Mouse (Mus musculus) heart, postnatal 36 days (tissue): ENCODE measurements around the gene Cyren. TPM values are rescaled to one million over a fixed set of nuclear protein-coding genes. Genes with fewer than 3 reads are reported as not detected.

ENCODE experiments used
- DNase-seq, 2 experiments: peaks; one replicate each; pipeline ENCODE4 v3.0.0; 2021 to 2022
- intact Hi-C: fragments of 180-260 bp; cut with DNase I; formaldehyde crosslinking; loops from one replicate; pipeline ENCODE4 v1.15.1; 2025
- total RNA-seq, 2 experiments: library from RNA; stranded (reverse); gene quantifications; 2 replicates each; pipeline ENCODE4 v1.2.3; 2021

The Cyren gene
- total RNA-seq, 2 experiments from 2014 or later = 2.3 to 3.5 TPM

DNA sequence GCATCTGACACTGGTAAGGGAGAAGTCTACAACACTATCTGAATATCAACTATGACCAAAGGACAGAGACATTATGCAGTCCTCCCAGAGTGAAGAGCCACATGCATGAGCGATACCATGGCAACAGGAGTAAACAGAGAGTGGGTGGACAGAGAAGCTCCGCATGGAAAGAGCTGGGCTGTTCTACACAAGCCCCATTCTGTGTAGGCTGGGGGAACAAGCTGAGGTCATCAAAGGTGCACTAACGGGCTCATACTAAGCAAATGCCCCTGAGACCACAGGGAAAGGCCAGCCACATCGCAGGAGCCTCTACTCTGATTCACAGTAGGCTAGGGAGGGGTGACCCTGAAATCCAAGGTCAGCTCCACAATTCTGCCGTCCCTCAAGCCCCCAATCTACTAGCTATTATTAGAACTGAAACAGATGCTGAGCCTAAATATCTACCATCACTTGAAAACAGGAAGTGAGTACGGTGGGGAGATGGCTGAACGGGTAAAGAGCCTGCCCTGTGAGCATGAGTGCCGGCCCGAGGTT is 24.1 kb upstream of the Cyren start:
- intact Hi-C loops = no loop called here
- DNase-seq = no peak

DNA sequence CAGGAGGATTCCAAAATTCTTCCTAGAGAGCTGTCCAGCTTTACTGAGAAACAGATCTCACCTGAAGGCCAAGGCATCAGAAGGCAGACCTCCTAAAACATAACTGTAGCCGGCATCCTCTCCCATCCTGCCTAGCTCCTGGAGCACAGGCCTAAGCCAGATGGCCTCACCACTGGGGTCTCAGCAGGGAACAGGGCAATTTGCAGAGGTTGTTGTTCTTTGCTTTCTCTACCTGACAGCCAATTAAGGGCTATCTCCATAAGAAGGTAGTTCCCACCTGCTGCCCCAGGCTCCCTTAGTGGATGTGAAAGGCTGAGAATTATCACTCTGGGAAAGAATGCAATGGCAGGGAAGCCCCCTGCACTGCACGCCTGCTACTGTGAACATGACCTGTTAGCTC is 23.1 kb upstream of the Cyren start:
- intact Hi-C loops = no loop called here

DNA sequence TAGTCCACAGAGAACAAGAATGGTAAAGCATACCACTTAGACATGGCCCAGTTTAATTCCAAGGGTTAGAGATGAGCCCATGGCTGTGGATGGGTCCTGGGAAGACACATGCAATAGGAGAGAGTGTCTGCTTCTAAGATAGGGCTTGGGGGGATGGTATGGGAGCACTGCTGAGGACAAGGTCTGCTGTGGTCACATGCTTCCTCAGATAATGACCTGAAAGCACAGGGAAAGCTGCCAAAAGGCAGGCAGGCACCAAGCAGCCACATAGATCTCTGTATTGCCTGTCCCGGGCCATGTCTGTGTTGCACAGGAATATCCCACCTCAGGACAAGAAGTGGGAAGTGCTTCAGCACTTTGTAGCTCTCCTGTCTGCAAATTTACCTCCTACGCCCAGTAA is 21.3 kb upstream of the Cyren start:
- DNase-seq = no peak
- intact Hi-C loops = no loop called here

More for the DNA sequence above, 23.1 kb upstream of the Cyren start:
- DNase-seq = no peak

DNA sequence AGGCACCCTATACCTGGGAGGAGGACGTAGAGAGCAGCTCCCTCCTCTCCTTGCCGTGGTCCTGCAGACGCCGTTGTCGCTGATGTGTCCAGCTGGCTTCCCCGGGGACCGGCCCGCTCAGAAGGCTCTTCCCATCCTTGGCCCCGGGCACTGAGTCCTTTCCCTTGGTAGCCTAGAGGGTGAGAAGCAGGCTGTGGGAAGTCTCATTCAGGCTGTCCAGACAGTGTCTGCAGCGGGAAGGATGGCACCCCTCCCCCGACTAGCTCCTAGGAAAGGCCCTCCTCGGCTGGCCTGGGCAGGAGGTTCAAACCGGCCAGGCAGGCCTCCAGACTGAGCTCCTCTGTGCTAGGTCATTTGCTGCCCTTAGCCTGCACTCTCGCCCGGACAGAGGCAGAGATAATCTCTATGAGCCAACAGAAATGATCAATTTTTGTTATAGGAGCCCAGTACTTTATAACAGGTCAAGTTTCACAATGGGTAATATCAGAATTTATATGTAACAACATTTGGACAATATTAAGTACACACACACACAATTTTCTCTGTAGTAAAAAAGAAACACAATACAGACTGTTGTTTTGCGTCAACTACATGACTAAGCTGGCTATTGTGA is 18.4 kb upstream of the Cyren start:
- DNase-seq = no peak
- intact Hi-C loops = no loop called here

GRCm38 (mm10) chr6:34895569-34895968 is 17.7 kb upstream of the Cyren start:
- intact Hi-C loops = no loop called here
- DNase-seq = no peak

DNA sequence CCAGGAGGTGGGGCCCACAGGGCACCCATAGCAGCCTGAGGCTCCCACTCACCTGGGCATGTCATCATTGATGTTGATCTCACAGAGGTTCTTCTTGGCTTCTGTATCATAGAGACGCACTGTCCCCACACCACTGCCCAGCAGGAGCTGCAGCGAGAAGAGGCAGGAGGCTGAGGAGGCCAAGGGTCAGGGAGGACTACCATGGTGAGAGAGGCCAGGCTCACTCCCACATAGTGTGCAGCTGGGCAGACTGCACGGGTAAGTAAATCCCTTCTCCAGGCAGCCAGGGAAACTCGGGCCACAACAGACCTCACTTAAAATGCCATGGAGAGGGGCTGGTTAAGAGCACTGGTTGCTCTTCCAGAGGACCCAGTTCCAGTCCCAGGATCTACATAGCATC is 11.3 kb upstream of the Cyren start:
- DNase-seq = no peak
- intact Hi-C loops = no loop called here

- no peak for DNase-seq
- intact Hi-C loops = no loop called here
These were observed 9.4 kb upstream of the Cyren start for GRCm38 (mm10) chr6:34887131-34887850.

DNA sequence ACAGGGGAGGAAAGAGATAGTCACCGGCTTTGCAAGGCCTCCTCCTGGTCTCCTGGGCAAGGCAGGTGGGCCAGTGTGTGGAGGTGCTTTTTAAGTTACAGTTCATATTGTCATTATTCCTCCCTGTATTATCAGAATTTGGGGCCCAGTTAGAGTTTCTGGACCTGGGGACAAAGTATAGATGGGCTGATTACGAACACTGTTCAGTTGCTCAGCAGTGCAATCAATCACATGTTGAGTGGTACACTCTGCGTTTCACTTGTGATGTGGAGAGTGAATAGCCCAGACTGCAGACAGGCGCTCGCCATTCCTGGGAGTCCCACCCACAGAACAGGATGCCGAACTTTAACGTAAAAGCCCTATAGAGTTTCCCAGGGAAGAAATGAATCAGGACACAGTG is 6.9 kb upstream of the Cyren start:
- DNase-seq = no peak
- intact Hi-C loops = no loop called here

- intact Hi-C loops = loop anchor here (5.0 kb wide), 3 partner anchors 32 to 368 kb away; partner anchors contain the start of gene Wdr91
- peak in 1 of 2 experiments; percentile 41 for DNase-seq
These were observed 2.1 kb upstream of the Cyren start for GRCm38 (mm10) chr6:34879911-34880475.

DNA sequence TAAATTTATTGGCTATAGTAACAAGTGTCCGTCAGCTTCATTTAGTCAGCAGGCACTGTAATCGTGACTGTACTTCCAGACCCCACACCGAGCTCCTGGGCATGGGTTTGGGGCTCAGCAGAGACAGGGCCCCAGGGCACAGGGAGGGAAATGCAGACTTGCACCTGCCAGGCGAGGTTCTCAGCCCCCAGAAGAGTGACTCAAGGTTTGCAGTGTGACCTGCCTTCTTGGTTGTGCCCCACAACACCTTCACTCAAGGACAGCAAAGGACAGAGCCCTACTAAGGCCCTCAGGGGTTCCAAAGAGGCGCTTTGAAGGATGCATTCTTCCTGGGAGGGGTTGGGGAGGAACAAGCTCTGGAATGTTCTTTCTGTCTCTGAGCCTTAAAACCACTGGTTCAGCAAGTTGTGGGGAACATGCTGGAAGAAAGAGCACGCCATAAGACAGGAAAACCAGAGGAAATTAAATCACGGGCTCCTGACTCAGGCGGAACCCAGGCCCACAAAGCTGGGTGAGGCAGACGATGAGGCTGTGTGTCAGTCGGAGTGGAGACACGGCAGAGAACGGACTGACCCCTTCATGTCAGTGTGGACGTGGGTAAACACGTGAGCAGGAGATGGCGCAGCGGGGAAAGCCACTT is 1.4 kb upstream of the Cyren start:
- no peak for DNase-seq
- intact Hi-C loops = loop anchor here (5.0 kb wide), 3 partner anchors 33 to 367 kb away; partner anchors contain the start of gene Wdr91

GRCm38 (mm10) chr6:34876835-34877156 is 1.1 kb downstream of the Cyren start:
- DNase-seq = no peak
- intact Hi-C loops = loop anchor here (1.0 to 5.0 kb wide), 4 partner anchors 13 to 364 kb away; partner anchors contain the start of genes Tmem140 and Wdr91

- intact Hi-C loops = loop anchor here (5.0 kb wide), 3 partner anchors 36 to 364 kb away; partner anchors contain the start of gene Wdr91
- DNase-seq = no peak
These were observed 1.7 kb downstream of the Cyren start for GRCm38 (mm10) chr6:34875966-34876834.

GRCm38 (mm10) chr6:34875268-34875761 is 2.5 kb downstream of the Cyren start:
- DNase-seq = peak; percentile 48 to 67
- intact Hi-C loops = loop anchor here (5.0 kb wide), 3 partner anchors 37 to 363 kb away; partner anchors contain the start of gene Wdr91

DNA sequence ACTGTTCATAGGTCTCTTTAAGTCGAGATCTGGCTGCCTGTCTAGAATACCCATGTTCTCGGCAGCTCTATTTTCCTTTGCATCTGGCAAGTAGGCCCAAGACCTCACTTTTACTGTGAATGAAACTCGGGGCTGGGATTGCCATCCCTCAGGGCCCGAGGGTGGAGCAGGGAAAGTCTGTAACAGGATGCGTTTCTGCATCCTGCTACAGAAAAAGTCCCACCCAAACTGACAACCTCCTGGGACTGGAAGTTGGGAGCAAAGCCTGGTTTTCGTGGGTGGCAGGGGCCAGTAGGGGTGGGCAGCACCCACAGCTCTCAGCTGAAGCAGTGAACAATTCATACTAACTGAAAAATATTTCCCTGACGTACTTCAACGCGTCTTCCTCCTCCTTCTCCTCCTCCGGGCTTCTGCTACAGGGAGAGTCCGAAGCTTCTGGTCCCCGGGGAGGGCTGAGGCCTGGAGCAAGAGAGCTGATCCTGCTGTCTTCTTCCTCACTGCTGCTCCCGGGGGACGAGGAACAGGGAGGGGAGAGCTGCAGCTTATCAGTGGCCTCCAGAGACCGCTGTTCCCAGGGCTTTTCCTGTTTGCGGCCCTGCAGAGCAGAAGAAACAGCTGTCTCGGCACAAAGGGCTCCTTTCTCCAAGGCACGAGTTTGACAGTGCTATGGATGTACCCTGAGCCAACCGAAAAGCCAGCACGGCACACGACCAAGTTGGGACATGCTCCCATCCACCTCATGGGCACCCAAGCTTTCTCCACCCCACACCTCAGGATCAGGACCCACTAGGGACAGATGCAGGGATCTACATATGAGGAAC is 3.5 kb downstream of the Cyren start:
- peak; percentile 77 to 83 for DNase-seq
- intact Hi-C loops = no loop called here

- no peak for DNase-seq
- intact Hi-C loops = no loop called here
These were observed 5.0 kb downstream of the Cyren start for GRCm38 (mm10) chr6:34872871-34873270.

DNA sequence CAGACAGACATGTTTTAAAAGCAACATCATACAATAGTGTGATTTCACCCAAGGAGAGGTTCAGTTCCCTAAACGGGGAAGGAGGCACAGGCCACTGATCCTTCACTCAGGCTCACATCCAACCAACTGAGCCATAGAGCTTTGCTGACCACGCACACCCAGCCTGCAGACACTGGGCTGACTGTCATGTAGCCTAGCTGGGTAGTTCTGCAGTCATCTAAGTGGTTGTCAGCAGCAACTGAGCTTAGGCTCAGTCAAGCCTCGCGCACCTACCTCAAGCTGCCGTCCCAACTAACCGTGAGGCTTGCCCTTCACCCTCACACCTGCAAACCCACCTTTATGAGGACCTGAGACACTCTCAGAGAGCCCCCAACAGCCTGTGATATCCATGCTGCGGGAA is 5.9 kb downstream of the Cyren start:
- DNase-seq = no peak
- intact Hi-C loops = no loop called here

DNA sequence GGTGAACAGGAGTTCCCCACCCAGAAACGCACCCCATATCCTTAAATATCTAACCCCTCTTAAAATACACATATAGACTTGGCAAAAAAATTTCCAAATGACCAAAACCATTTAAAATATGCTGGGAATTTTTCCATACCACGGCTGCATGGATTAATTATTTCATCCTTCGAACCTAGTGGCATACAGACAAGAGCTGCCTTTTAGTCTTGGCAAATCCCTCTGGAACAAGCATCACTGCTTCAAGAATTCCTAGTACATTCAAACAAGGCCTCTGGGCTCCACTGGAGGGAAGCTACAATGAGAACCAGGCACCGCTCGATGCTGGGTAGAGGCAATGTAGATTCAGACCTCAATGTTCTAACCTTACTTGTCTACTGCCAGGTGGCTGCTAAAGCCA is 7.1 kb downstream of the Cyren start:
- DNase-seq = no peak
- intact Hi-C loops = no loop called here

DNA sequence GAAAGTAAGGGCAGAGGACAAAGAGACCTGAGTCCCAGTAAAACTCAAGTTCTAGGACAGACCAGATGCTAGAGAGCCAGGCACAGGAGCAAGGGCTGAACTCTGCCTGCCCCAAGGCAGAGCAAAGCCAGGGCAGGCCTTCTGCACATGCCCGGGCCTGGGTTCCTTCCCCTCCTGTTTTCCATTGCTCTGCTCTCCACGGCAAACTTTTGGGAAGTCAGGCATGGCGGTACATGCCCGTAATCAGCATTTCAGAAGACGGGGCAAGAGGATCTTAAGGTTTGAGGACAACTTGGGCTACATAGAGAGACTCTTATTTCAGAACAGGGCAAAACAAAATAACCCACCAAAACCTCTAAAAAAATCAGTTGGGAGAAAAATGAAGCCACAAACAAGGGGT is 7.7 kb downstream of the Cyren start:
- no peak for DNase-seq
- intact Hi-C loops = no loop called here
